9 mouse cellular contexts compared by ENCODE assay signal in genomic region chr2:168450977-168451376, GRCm38 (mm10).
DNase-seq lines count a peak whose midpoint lies in the region; ATAC-seq and TF ChIP-seq lines count a peak whose summit lies in the region.
"Had no signal": no experiment of that assay in that cellular context is flagged by ENCODE, and none has a peak within 500 bp of the region (broad histone marks: within the 10 kb centered on the region; RNA-seq: fewer than 3 reads in every experiment).

No protein-coding gene starts in this region.

- no peak overlapping the region for H3ac ChIP-seq in C2C12 (ENCODE audit: control insufficient read depth, insufficient read length, low read depth)

- H3K79me2 ChIP-seq in C2C12 (ENCODE audit: control insufficient read depth, insufficient read depth), result no peaks in the 10 kb centered on the region

- no peaks in the 10 kb centered on the region for H3K9me3 ChIP-seq in hindbrain, embryonic 10.5 days
- H3K9me3 ChIP-seq in hindbrain, embryonic 13.5 days, result no peaks in the 10 kb centered on the region
- H3K9me3 ChIP-seq in limb, embryonic 15.5 days, result no peaks in the 10 kb centered on the region

- 19% methylated on average over 3 of the region's 3 CpGs for WGBS in hindbrain, embryonic 10.5 days
- 10% methylated on average over 3 of the region's 3 CpGs for WGBS in hindbrain, embryonic 13.5 days
- WGBS in limb, embryonic 15.5 days, result 15% methylated on average over 3 of the region's 3 CpGs

- H3K27ac ChIP-seq in hindbrain, embryonic 10.5 days, result no peak overlapping the region
- no peak overlapping the region for H3K27ac ChIP-seq in hindbrain, embryonic 13.5 days
- H3K27ac ChIP-seq in bone marrow macrophage, adult 2 months (ENCODE audit: insufficient read depth, low read depth, low read length), result no peak overlapping the region; the same call in 1 of the 2 replicates
- peak overlapping the region; percentile 73; the same call in 1 of the 2 replicates for H3K27ac ChIP-seq in limb, embryonic 15.5 days

- no peaks in the 10 kb centered on the region for H3K27me3 ChIP-seq in hindbrain, embryonic 10.5 days (ENCODE audit: insufficient read depth, poor library complexity, severe bottlenecking)
- peaks cover 4% of the 10 kb centered on the region; the same call in 1 of the 2 replicates for H3K27me3 ChIP-seq in hindbrain, embryonic 13.5 days
- peaks cover 6% of the 10 kb centered on the region for H3K27me3 ChIP-seq in C2C12 (ENCODE audit: control insufficient read depth, insufficient read depth, insufficient read length)
- H3K27me3 ChIP-seq in limb, embryonic 15.5 days, result no peaks in the 10 kb centered on the region

- no peak for ATAC-seq in hindbrain, embryonic 13.5 days (ENCODE audit: low FRiP score)
- ATAC-seq in limb, embryonic 15.5 days (ENCODE audit: insufficient number of reproducible peaks, low FRiP score, low TSS enrichment, low read depth), result no peak

- H3K4me1 ChIP-seq in hindbrain, embryonic 10.5 days (replicated peaks), result peaks cover 19% of the 10 kb centered on the region
- H3K4me1 ChIP-seq in hindbrain, embryonic 13.5 days (replicated peaks), result peaks cover 10% of the 10 kb centered on the region
- H3K4me1 ChIP-seq in bone marrow macrophage, adult 2 months (ENCODE audit: control insufficient read depth, insufficient read depth, low read length), result peaks cover 8% of the 10 kb centered on the region
- peaks cover 24% of the 10 kb centered on the region for H3K4me1 ChIP-seq in limb, embryonic 15.5 days

- DNase-seq in hindbrain, embryonic 10.5 days (ENCODE audit: low spot score), result peak; percentile 69
- DNase-seq in MN1 (ENCODE audit: low spot score), result no peak
- DNase-seq in layer of hippocampus, adult 8-10 months (ENCODE audit: low spot score in 2 of 2), result no peak
- no peak for DNase-seq in right cerebral cortex, postnatal 14 days

- no peaks in the 10 kb centered on the region for H3K79me3 ChIP-seq in C2C12 (ENCODE audit: low read depth)

- no peak overlapping the region for H3K4me3 ChIP-seq in hindbrain, embryonic 10.5 days
- no peak overlapping the region for H3K4me3 ChIP-seq in hindbrain, embryonic 13.5 days
- no peak overlapping the region for H3K4me3 ChIP-seq in C2C12 (ENCODE audit: insufficient read depth, poor library complexity, severe bottlenecking)
- H3K4me3 ChIP-seq in bone marrow macrophage, adult 2 months (ENCODE audit: insufficient read depth, low read length), result no peak overlapping the region; the same call in 1 of the 2 replicates
- H3K4me3 ChIP-seq in limb, embryonic 15.5 days, result no peak overlapping the region
- H3K4me3 ChIP-seq: megakaryocyte, embryonic 14.5 days had no signal

- peak; percentile 4 for TF ChIP-seq CTCF in C2C12 (IDR thresholded peaks at IDR 0.05; ENCODE audit: control insufficient read depth, insufficient read depth, insufficient read length)
- peak; percentile 53; the same call in 1 of the 2 replicates for TF ChIP-seq CTCF in bone marrow macrophage, adult 2 months (IDR thresholded peaks at IDR 0.05; ENCODE audit: low read depth, low read length)

- H3K4me2 ChIP-seq in hindbrain, embryonic 13.5 days, result no peak overlapping the region
- H3K4me2 ChIP-seq in limb, embryonic 15.5 days, result no peak overlapping the region

- no peak overlapping the region for H3K9ac ChIP-seq in hindbrain, embryonic 13.5 days
- H3K9ac ChIP-seq in limb, embryonic 15.5 days, result no peak overlapping the region

- no peaks in the 10 kb centered on the region for H3K36me3 ChIP-seq in hindbrain, embryonic 10.5 days
- H3K36me3 ChIP-seq in hindbrain, embryonic 13.5 days, result no peaks in the 10 kb centered on the region
- no peaks in the 10 kb centered on the region for H3K36me3 ChIP-seq in C2C12 (ENCODE audit: control insufficient read depth, insufficient read depth)
- no peaks in the 10 kb centered on the region for H3K36me3 ChIP-seq in limb, embryonic 15.5 days

- TF ChIP-seq POLR2A in bone marrow macrophage, adult 2 months (IDR thresholded peaks at IDR 0.05; ENCODE audit: borderline replicate concordance, low read depth, low read length), result no peak

TF ChIP-seq in C2C12, 6 proteins besides CTCF, POLR2A, EP300 and RAD21:
- no peak for TF ChIP-seq MYOD1 (IDR thresholded peaks at IDR 0.05; ENCODE audit: control insufficient read depth, insufficient read length, low read depth)
- no peak for TF ChIP-seq CEBPB (IDR thresholded peaks at IDR 0.05; ENCODE audit: low read depth)
- TF ChIP-seq USF1 (IDR thresholded peaks at IDR 0.05; ENCODE audit: low read depth), result no peak
- no peak for TF ChIP-seq MAX (IDR thresholded peaks at IDR 0.05)
- TF ChIP-seq FOSL1 (IDR thresholded peaks at IDR 0.05; ENCODE audit: insufficient read depth, low read length, poor library complexity, severe bottlenecking), result no peak
- no peak for TF ChIP-seq MYOG (IDR thresholded peaks at IDR 0.05; ENCODE audit: control insufficient read depth, extremely low read depth, insufficient read length)
